Mouse (Mus musculus) cortical plate, adult 2 months (tissue): Measurements from ENCODE around the gene Trim58. TPM values are rescaled to one million over a fixed set of nuclear protein-coding genes. Genes with fewer than 3 reads are reported as not detected.

Experiments used
- H3K27ac ChIP-seq: fragments of 200-500 bp; 2 replicates; pipeline ENCODE4 v1.5.1; 2012; ENCODE audit warnings: low read length, control low read depth, inconsistent platforms; ENCODE audit not compliant: insufficient read depth
- H3K4me1 ChIP-seq: fragments of 200-500 bp; 2 replicates; pipeline ENCODE4 v1.6.1; 2011; ENCODE audit warnings: low read length; ENCODE audit not compliant: control insufficient read depth, insufficient read depth
- H3K4me3 ChIP-seq: fragments of 200-500 bp; 2 replicates; pipeline ENCODE4 v1.5.1; 2011; ENCODE audit warnings: mild to moderate bottlenecking, low read length, control low read depth; ENCODE audit not compliant: insufficient read depth
- CTCF ChIP-seq: fragments of 200-500 bp; IDR thresholded peaks from 2 replicates; pipeline ENCODE4 v1.5.1; 2011; ENCODE audit warnings: mild to moderate bottlenecking, control low read depth, low read length; ENCODE audit not compliant: insufficient read depth; ENCODE audit errors: extremely low read depth
- POLR2A ChIP-seq: fragments of 200-500 bp; IDR thresholded peaks from 2 replicates; pipeline ENCODE4 v1.6.1; 2011; ENCODE audit warnings: mild to moderate bottlenecking, low read length, control low read depth; ENCODE audit not compliant: insufficient read depth; ENCODE audit errors: extremely low read depth
- polyA plus RNA-seq: library from polyadenylated mRNA; depleted of rRNA; stranded (reverse); fragments of >200 nt; gene quantifications from 2 replicates; pipeline ENCODE4 v1.2.3, GENCODE M21; 2012

The Trim58 gene
- polyA plus RNA-seq, 1 experiment: 0.04 TPM

- no peak for TF ChIP-seq CTCF
- no peak for TF ChIP-seq POLR2A
- no peak overlapping the region for H3K4me3 ChIP-seq
- H3K4me1 ChIP-seq: no peaks in the 10 kb centered on the region
- H3K27ac ChIP-seq: no peak overlapping the region
These were observed 25.7 kb upstream of the Trim58 start for GRCm38 (mm10) chr11:58614526-58614925.

DNA sequence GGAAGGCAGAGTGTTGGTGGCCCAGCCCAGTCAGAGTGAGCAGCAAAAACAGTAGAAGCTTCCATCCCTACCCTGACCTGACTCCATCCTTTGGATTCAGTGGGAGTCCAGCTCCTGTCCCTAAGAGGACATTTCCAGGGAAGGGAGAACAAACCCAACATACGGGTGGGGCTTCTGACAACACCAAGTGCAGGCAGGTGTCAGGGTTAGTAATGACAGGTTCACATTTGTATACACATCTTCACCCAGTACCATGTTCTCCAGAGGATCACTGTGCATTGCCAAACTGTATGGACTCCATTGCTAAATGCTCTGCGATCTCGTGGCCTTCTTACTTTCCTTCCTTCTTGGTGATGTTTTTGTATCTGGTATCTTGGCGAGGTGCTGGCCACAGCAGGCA is 24.3 kb upstream of the Trim58 start, which contains the start of gene 2210407C18Rik:
TSS of gene 2210407C18Rik (minus strand) at position 101 of the 400 bp plus-strand sequence.
- TF ChIP-seq CTCF (no peak), POLR2A (no peak)
- Histone ChIP-seq H3K4me3 (no peak within 1 kb of the TSS), H3K4me1 (no peaks in the 10 kb centered on the region), H3K27ac (no peak within 1 kb of the TSS)

GRCm38 (mm10) chr11:58618369-58618768 is 21.9 kb upstream of the Trim58 start:
- TF ChIP-seq CTCF (no peak), POLR2A (no peak)
- H3K4me3 ChIP-seq: no peak overlapping the region
- no peaks in the 10 kb centered on the region for H3K4me1 ChIP-seq
- H3K27ac ChIP-seq: no peak overlapping the region

DNA sequence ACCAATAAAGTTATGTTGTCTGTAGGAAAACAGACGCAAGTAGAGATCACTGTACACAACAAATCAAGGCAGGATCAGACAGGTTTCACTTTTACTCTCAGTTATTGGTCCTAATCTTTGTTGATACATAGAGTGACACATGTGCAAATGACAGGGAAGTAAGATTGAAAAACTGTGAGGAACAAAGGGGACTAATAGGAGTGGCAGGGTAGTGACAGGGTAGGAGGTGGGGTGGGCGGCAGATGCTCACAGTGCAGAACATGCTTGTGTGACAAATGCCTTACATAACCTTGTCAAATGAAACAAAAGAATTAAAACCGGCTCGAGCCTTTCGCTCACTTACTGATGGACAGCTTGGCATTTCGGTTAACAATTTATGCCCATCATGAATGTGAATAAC is 21.5 kb upstream of the Trim58 start:
- Histone ChIP-seq H3K27ac (no peak overlapping the region), H3K4me3 (no peak overlapping the region), H3K4me1 (no peaks in the 10 kb centered on the region)
- no peak for TF ChIP-seq POLR2A
- no peak for TF ChIP-seq CTCF

- no peak overlapping the region for H3K27ac ChIP-seq
- no peak overlapping the region for H3K4me3 ChIP-seq
- TF ChIP-seq POLR2A (no peak), CTCF (no peak)
- H3K4me1 ChIP-seq: no peaks in the 10 kb centered on the region
These were observed 14.1 kb upstream of the Trim58 start for GRCm38 (mm10) chr11:58626146-58626545.

DNA sequence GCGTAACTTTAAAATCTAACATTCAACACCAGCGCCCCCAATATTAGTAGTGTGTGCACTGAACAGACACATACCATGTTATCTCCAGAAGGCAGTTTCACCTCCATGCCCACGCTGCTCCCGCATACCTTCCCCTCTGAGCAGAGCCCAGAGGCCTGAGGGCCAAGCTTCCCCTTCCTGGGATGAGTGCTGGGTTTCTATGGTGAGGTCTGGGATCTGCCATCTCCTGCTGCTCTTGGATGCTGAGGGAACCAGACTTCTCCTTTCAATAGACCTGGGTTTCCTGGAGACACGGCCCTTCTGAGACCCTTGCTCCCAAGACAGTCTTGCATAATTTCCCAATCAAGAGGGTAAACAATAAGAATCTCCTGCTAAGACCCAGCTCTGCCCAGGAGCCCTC is 9.9 kb upstream of the Trim58 start, which contains the start of gene Olfr323:
TSS of gene Olfr323 (minus strand) at position 101 of the 400 bp plus-strand sequence.
- no peak for TF ChIP-seq CTCF
- TF ChIP-seq POLR2A: no peak
- no peak within 1 kb of the TSS for H3K4me3 ChIP-seq
- no peaks in the 10 kb centered on the region for H3K4me1 ChIP-seq
- no peak within 1 kb of the TSS for H3K27ac ChIP-seq

DNA sequence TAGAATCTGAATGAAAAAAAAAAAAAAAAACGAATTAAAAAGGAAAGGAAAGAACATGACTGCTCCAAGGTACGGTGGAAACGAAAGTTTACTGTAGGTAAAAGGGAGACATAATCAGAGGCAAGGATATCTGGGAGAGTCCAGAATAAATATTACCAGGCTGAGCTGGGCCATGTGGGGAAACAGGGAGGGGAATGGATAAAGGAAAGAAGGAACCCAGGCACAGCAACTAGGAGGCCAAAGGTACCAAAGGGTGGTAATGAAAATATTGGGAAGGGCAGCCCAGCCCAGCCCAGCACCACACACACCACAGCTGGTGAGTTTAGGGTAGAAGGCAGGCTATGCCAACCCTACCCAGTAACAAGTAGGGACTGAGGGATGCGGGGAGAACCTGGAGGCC is 5.4 kb upstream of the Trim58 start:
- no peak overlapping the region for H3K27ac ChIP-seq
- TF ChIP-seq CTCF: no peak
- no peak for TF ChIP-seq POLR2A
- no peak overlapping the region for H3K4me3 ChIP-seq
- no peaks in the 10 kb centered on the region for H3K4me1 ChIP-seq

DNA sequence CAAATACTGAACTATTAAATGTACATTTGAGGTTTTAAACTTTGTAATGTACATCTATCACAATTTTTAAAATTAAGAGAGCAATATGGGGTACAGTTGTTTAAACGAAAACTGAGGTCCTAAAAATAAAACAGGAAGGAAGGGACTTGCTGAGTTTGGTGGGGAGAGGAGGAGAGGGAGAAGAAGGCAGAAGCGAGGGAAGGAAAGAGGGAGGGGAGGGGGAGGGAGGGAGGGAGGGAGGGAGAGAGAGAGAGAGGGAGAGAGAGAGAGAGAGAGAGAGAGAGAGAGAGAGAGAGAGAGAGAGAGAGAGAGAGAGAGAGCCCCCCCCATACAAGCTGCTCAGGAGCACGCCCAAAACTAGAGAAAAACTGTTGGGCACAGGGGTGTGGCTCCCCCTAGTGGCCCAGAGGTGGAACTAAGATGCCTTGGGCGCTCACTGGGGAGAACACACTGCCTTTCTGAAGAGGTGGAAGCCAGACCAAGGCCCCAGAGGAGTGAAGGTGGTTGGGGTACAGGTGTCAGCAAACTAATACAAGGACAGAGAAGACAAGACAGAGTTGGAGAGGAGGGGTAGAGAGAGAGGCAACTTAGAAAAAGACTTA is 3.8 kb upstream of the Trim58 start:
- TF ChIP-seq POLR2A (no peak), CTCF (peak; percentile 56)

GRCm38 (mm10) chr11:58638176-58638701 is 2.0 kb upstream of the Trim58 start:
- TF ChIP-seq POLR2A: no peak
- TF ChIP-seq CTCF: no peak
- H3K4me3 ChIP-seq: no peak overlapping the region
- H3K27ac ChIP-seq: no peak overlapping the region
- no peaks in the 10 kb centered on the region for H3K4me1 ChIP-seq

More for the DNA sequence above, 3.8 kb upstream of the Trim58 start:
- Histone ChIP-seq H3K27ac (no peak overlapping the region), H3K4me1 (no peaks in the 10 kb centered on the region), H3K4me3 (no peak overlapping the region)

DNA sequence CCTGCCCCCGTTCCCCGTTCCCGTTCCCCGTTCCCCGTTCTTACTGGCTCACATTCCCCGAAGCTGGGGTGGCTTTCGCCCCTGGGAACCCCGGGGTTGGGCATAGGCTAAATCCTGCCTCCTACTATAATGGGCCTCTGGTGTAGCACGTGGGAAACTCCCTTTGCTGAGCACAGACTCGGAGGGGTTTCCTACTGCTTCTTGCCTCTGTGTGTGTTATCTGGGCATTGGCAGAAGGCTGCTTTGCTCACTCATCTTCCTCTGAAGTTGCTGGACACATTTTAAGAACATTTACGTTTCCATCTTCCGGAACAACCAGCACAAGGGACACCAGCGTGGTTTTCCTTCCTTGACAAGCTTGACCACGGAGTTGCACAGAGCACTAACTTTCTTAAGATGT is 792 bp downstream of the Trim58 start:
- peak overlapping the region; percentile 19; the same call in 1 of the 2 replicates for H3K4me3 ChIP-seq
- TF ChIP-seq CTCF (no peak), POLR2A (no peak)
- H3K27ac ChIP-seq: no peak overlapping the region
- no peaks in the 10 kb centered on the region for H3K4me1 ChIP-seq
